Mouse (Mus musculus) skeletal muscle tissue, adult 2 months (tissue): ENCODE measurements around the gene Ntn1.

Source experiments
- DNase-seq: peaks from one replicate; pipeline ENCODE4 v3.0.0-alpha.2; 2012; ENCODE audit warnings: low read depth, low spot score

Ntn1 gene

DNA sequence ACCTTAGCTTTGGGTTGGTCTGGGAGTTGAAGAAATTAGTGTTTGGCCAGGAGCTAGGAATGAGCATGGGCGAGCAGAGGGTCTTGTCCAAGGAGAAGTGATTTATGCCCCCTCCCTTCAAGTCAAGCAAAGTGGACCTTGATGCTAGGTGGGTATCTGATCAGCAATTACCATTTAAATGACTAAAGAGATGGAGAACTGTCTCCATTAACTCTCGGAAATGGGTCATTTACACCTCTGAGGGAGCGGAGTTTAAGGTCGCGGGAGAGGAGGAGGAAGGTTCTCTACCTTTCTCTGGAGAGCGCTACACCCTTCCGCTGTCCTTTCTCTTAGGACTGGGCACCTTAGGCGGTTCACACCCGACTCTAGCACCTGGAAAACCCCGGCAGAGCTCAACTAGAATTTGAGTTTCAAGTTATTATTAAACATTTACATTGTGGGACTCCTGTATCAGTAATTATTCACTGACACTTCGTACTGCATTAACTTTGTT is at the start of gene Ntn1:
Gene Ntn1, minus strand, starts transcription at position 97 of the 493 bp plus-strand sequence.
- no peak for DNase-seq

DNA sequence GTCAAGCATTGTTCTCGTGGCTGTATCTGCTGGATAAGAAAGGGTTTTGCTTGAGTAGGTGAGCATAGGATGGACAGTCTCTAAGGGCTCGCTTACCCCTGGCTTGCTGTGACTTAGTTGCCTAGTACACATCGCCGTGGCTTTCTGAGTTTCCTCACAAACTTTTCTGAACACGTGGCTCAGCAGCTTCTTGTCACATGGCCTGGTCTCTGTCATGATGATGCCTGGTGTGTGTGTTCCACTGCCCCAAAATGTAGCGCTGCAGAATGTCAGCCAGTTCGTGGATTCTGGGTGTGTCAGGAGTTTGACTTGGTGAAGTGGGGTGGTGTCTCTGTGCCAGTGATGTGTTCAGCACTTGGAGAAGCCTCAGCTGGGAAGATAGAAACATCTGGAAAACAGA is 47.7 kb upstream of the Ntn1 start:
- no peak for DNase-seq

DNA sequence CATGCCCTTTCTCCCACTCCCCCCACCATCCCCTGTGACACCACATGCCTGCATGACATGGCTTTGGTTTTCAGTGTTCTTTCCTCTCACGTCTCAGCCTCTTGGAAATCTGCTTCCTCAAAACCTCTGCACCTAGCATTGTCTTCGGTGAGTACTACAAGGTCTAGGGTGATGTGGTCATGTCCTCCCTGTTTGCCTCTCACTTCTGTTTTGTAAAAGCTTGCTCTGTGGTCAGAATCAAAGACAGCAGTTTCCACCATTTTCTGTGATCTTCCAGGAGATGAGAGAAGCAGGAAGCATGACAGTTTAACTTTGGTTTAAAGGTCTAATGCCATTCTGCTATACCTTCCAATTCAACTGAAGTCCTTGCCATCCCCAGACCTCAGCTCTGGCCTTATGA is 46.6 kb upstream of the Ntn1 start:
- no peak for DNase-seq

DNA sequence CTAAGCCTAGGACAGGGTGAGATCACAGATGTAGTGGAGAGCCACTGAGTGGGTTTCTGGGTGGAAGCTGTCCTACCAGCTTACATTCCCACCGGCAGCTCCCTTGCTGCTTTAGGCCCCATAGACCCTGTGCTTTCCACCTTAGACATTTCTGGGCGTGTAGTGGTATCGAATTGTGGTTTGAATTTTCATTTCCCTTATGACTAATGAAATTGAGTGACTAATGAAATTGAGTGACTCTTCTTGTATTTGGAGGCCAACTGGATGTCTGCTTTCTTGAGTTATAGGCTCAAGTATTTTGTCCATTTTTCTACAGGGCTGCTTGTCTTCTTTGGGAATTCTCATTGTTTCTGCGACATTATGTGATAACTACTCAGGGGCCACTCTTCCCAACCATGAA is 45.9 kb upstream of the Ntn1 start:
- DNase-seq: no peak

DNA sequence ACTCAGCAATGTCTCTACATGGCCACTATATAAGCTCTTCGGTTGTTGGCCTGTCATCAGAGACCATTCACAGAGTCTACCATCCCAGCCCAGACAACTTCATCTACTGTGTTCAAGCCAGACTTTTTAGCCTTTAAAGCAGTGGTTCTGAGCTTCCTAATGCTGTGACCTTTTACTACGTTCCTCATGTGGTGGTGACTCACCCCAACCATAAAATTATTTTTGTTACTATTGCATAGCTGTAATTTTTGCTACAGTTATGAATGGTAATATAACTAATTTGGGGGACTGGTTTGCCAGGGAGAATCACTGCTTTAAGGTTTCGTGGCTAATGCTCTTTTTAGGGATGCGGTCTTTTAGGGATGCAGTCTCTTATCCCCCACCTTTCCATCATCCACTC is 45.3 kb upstream of the Ntn1 start:
- DNase-seq: no peak

DNA sequence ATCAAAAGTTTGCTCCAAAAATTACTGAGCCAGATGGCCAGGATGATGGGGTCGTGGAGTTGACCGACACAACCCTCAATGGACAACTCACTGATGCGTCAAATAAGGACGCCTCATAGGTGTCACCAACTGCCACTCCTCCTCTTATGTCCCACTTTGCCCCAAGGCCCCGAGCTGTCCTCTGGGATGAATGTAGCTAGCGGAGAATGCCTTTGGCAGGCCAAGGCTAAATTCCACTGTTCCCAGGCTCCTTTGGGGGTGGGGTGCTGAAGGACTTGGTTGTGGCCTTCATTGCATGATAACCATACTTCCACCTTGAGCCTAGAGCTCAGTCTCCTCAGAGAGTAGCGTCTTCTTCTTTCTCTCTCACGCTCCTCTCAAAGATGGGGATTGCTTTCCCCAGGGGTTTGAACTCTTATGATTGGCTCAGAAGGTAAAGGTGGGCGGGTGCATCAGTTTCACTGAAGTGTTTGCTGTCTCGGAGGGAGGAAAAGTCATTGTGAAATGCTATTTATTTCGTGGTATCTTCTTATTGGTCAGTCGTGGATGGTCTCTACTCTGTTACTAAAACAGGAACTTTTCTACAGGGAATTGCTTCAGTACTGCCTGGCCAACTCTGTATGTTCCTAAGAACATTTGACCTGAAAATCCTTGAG is 42.5 kb upstream of the Ntn1 start:
- DNase-seq: no peak

DNA sequence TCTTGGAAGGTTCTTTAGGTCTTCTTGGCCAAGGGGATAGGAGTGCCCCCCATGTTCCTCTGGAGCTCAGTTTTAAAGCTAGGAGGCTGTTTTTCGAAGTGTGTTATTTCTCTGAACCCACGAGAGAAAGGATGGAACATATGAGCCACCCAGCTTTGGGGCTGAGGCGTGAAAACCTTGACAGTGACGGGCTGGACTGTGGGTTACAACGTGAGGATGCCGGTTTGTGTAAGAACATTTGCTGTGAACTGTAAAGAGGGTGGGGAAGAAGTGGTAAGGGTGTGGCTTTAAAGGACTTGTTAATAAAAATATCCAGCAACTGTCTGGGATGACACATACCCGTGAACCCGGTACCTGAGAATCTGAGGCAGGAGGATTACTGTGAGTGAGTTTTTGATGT is 41.7 kb upstream of the Ntn1 start:
- no peak for DNase-seq

DNA sequence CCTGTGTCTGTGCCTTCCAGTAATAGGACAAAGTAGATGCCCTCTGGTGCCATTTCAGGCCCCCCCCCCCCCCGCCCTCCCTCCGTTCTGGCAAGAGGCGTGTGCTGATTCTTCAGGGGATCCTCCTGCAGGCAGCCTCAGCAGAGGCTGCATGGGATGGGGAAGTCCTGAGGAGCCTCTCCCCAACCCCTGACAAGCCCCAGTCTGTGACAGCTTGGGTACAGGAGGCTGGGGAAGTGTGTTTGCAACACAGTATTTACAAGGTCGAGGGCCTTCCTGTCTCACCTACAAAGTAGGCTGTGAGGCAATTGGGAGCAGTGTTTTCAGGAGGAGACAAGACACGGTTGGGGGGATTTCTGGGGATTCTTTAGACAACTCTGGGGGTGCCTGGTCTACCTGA is 40.3 kb upstream of the Ntn1 start:
- DNase-seq: no peak

DNA sequence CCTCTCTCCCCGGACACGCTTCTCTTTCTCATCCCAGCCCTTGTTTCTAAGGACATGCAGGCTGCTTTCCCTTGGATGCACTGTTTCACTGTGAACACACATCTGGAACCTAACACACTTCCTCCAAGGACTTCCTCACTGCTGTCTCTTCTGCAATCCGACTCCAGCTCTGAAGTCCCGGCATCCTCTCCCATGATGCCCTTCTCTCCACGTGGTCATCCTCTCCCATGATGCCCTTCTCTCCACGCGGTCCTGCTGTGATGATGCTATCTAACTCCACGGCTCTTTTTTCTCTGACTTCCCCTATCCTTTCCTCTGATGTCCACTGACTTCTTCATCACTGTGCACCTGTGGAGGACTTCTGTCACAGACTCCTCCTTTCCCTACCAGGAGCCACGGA is 39.5 kb upstream of the Ntn1 start:
- DNase-seq: no peak

DNA sequence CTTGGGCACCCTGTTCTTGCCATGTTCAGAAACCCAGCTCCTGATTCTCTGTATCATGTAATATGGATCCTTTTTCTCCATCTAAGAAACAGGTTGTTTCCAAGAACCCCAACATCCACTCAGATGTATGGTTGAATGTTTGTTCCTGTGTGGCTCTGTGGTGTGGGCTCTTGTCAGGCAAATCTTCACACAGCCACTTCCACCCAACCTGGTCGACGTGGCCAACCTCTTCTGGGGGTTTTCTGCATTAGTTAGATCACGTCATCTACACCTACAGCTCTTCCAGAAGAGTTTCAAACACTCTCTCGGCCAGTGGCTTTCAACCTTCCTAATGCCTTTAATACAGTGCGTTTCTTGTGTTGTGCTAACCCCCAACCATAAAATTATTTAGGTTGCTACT is 35.8 kb upstream of the Ntn1 start:
- no peak for DNase-seq

DNA sequence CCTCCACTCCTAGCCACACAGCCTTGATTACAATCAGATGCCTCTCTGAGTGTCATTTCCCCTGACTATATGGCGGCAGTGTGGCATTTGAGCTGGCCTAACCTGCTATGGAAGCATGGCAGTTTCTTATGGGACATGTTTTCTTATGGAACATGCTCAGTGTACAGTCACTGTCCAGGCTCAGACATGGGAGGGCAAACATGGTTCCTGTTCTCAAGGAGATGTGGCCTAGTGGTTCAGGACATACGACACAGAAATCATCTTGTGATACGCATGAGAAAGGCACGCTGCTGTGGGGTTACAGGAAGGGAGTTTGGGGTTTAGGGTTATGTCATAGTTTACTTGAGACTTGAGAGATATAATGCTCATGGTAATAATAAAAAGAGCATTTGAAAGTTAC is 35.0 kb upstream of the Ntn1 start:
- DNase-seq: no peak

DNA sequence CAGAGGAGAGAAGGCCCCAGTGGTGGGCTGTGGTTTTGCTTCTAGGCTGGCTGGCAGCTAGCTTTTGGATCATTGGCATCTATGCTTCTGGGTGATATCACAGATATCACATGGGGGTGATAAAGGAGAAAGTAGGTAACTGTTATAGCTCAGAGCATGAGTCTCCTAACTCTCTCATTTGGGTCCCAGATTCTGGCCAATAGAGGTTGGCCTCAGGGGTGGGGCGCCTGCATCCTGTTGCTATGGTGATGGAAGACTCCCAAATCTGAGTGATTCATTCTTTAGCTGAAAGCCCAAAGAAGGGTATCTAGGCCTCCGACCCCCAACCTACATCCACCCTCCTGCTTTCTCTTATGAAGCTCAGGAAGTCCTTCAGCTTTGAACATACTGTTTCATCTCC is 34.1 kb upstream of the Ntn1 start:
- DNase-seq: no peak

DNA sequence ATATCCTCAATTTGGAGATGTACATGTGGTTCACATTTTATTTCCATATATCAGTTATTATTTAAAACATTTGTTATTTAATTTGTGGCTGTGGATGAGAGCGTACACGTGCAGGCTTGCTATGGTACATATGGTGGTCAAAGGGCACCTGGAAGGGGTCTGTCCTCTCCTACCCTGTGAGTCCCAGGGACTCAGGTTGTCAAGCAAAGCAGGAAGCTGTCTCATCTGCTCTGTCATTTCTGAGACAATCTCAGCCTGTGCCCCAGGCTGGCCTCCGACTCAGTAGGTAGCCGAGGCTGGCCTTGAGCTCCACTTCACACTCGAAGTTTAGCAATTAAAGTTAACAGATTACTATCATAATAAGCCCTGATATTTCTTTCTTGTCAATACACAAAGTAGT is 32.9 kb upstream of the Ntn1 start:
- DNase-seq: no peak

DNA sequence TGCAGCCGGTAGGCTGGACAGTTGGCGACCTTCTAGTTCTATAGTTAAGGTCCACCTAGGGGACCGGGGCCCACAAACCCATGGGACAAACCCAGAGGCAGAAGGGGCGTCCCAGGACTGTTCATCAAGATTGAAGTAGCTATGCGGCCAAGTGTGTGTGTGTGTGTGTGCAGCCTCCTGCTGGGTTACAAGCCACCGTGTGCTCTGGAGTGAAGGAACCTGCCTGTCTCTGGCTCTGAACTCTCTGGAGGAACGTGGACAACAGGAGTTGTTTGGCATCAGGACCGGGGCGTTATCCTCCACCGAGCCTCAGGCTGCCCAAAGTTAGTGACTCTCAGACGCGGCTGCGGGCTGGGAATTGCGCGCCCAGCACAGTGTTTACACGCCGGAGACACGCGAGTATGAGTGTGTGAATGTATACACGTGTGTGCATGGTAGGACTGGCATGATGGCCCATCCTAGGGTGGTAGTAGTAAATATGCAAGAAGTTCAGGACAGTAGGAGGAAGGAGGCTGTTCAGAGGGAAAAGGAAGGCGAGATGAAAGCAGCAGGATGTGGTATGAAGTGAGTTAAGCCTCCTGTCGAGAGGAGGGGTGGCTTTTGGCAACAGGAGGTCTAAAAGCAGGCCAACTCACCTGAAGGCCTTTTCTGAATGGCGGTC is 31.9 kb upstream of the Ntn1 start:
- DNase-seq: no peak

DNA sequence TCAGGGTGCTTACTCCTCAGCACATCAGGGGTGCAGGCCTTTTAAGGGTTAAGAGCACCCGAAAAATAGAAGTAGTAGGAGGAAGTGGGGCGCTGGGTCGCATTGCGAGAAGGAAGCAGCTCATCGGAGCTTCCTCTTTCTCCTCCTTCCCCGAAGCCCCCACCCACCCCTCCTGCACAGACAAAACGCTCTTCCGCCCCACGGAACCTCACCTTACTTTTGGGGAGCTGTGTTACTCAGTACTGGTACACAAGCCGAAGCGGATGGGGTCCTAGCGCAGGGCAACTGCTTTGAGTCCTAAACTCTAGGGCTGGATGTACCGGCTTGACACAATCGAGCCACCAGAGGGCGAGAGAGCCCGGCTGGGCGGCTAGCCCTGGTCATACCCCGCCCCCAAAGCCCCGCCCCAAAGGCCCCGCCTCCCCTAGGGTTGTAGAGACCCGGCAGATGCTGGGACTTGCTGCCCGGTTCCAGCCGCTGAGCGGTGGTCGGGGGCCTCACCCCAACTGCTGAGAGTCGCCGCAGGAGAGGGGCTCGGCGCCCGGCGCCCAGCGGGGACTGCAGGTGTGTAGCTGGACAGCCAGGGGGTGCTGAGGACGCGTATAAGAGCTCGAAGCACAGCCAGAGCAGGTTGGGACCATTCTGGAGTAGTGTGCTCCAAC is 31.2 kb upstream of the Ntn1 start, which contains the start of gene Pik3r5:
Gene Pik3r5, plus strand, starts transcription at position 423 of the 662 bp plus-strand sequence.
- peak; percentile 50 for DNase-seq

DNA sequence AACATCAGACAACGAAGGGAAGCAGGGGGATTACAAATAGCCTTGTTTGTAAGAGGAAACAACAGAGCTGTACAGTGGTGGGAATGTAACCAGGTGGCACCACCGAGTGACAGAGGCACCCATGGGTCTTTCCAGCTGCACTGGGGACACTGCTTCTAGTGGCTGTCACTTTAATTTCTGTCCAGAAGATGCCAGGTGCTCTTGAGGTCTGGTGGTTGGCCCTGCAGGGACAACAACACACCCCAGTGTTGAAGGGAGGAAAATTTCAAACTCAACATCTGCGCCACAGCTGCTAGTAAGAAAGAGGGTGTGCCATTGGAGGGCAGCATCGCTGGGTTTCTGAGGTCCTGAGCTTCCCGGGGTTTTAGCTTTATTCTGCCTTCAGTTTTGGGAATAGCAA is 30.0 kb upstream of the Ntn1 start:
- no peak for DNase-seq

DNA sequence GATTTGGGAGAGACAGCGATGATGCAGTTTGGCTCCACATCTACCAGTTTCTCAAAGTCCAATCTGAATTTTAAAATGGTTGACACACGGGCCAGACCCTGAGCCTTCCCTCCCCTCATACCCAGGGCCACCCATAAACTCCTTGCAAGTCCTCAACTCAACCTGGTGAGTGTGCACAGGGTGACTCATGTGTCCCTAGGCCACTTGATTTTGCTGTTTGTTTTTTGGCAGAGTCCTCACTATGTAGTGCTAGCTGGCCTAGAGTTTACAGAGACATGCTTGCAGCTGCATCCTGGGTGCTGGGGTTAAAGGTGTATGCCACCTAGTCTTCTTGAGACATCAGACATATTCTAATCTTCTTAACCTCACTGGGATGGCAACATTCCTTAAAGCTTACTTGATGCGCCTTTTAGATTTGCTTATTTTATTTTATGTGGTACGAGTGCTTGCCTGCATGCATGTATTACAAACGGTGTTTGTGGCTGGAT is 26.5 kb upstream of the Ntn1 start:
- DNase-seq: no peak

DNA sequence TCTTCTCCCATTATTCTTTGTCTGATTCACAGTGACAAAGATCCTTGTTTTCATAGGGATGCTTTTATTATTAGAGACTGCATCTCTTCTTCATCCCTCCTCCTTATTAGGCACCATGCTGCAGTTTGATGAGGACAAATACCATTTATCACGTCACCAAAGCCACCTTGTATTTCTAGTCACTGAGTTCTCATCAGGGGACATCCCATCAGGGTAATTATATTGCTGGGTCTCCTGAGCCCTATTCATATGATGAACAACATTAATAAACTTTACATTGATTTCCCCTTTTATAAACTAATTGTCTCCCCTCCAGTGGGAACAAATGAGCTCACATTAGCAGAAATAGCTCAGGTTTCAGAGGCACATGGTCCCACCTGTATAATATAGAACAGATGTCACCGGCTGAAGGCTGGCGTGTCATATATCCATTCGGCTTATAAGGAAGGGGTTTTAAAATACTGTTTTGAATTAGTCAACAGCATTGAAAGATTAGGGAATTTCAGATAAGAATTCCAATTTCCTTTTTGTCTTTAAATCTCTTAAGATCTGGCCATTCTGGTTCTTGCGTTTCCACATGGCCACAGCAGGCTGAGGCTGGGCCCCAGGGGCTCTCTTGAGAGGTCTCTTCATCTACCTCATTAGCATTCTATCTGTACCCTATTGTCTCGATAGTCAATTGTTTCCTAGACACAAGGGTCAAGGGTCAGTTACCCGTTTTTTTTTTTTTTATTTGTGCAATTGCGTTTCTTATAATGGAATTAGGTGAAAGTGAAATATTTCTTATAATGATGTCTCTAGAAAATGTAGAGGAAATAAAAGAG is 25.1 kb upstream of the Ntn1 start:
- DNase-seq: no peak

DNA sequence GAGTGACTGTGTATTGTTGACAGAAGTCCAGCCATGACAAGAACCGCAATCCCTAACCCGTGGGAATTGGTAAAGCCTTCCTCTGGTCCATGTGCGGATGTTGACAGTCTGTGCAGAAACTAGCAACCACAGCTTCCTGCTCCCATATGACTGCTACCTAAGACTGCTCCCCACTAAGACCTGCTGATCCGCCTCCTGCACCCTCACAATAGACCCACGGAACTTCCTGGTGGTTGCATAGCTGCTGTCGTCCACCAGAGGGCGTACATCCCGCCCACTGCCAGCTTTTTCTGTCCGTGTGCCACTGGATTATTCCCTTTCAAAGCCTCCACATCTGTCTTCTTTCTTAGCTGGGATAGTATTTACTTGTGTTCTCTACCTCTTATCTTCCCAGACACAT is 17.2 kb upstream of the Ntn1 start:
- DNase-seq: no peak

DNA sequence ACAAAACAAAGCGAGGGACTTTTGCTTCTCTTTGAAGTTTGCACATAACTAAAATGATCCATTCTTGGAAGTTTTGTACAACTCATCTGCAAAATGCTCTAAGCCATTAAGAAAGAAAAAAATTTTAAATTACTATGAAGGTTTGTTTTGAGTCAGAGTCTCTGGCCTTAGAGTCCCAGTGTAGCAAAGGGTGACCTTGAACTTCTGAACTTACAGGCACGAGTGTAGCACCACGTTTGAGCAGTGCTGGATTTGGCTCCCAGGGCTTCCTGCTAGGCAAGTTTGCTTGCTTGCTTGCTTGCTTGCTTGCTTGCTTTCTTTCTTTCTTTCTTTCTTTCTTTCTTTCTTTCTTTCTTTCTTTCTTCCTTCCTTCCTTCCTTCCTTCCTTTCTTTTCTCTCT is 16.4 kb upstream of the Ntn1 start:
- no peak for DNase-seq

DNA sequence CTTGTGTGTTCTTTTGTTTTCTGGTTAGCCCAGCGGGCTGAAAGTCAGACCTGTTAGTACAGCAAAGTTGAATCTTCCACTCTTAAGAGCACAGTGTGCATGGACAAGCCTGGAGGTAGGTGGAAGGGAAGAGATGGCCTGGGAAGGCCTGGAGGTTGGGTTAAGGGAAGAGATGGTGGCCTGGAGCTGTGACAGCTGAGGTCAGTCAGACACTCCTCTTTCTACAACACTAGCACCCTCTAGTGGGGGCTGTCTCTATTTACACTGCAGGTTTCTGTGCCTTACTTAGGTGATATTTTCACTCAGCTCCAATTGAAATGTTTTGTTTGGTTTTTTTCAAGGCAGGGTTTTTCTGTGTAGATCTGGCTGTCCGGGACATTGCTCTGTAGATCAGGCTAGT is 7.5 kb upstream of the Ntn1 start:
- DNase-seq: peak; percentile 74
